ENCODE assay signal across 15 mouse cellular contexts in the genomic region with DNA sequence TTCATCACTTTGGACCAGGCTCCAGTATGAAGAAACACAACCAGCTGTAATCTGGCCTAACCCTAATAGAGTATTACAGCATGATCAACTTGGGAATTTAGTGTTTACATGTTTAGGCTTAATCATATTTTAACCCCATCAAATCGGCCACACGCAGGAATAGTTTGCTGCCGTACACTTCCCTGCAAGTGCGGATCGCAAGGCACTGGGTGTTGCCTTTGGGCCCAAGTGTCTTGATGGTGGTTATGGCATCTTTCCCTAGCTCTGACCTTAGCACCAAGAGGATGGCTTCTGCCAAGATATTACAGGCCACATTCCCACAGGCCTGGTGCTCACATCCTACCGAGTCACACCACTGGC.
DNase-seq lines count a peak whose midpoint lies in the region; ATAC-seq and TF ChIP-seq lines count a peak whose summit lies in the region.
"Had no signal": no experiment of that assay in that cellular context is flagged by ENCODE, and none has a peak within 500 bp of the region (broad histone marks: within the 10 kb centered on the region; RNA-seq: fewer than 3 reads in every experiment).

No protein-coding gene starts in this region.

- DNase-seq in heart, adult 2 months = peak; percentile 44 to 61
- DNase-seq in heart, embryonic 10.5 days (ENCODE audit: low spot score) = no peak
- DNase-seq in 3T3-L1 (ENCODE audit: low read depth, low spot score) = peak; percentile 16
- DNase-seq in gastrocnemius, adult 2 months = peak; percentile 52
- DNase-seq in lung, postnatal 0 days (ENCODE audit: low spot score) = peak; percentile 53
- DNase-seq in kidney, postnatal 25 days = no peak
- DNase-seq in hindbrain, embryonic 14.5 days (ENCODE audit: low spot score) = no peak
- DNase-seq in kidney, postnatal 4 days = no peak
- DNase-seq: cerebellum, adult 9-10 months; liver; midbrain, embryonic 14.5 days; thymus, adult 18-20 months had no signal

- H3K9me3 ChIP-seq in heart, embryonic 10.5 days = no peaks in the 10 kb centered on the region
- no peaks in the 10 kb centered on the region for H3K9me3 ChIP-seq in lung, postnatal 0 days (ENCODE audit: low read length)
- H3K9me3 ChIP-seq in hindbrain, embryonic 14.5 days (ENCODE audit: control insufficient read depth, low read length) = no peaks in the 10 kb centered on the region
- H3K9me3 ChIP-seq: forebrain, embryonic 15.5 days had no signal

- no peak for TF ChIP-seq POLR2A in heart, adult 2 months (IDR thresholded peaks at IDR 0.05; ENCODE audit: insufficient read depth, low read depth, low read length)

- peaks cover 17% of the 10 kb centered on the region for H3K4me1 ChIP-seq in heart, adult 2 months (ENCODE audit: control insufficient read depth, insufficient read depth, low read length)
- peaks cover 13% of the 10 kb centered on the region for H3K4me1 ChIP-seq in heart, embryonic 10.5 days
- H3K4me1 ChIP-seq in lung, postnatal 0 days (ENCODE audit: insufficient read depth, low read depth, low read length) = peaks cover 3% of the 10 kb centered on the region; the same call in 1 of the 2 replicates
- peaks cover 6% of the 10 kb centered on the region; the same call in 1 of the 2 replicates for H3K4me1 ChIP-seq in hindbrain, embryonic 14.5 days (replicated peaks; ENCODE audit: control insufficient read depth, insufficient read depth, low read length)

- H3K27me3 ChIP-seq in heart, adult 2 months (ENCODE audit: control insufficient read depth, insufficient read depth, low read length) = no peaks in the 10 kb centered on the region
- no peaks in the 10 kb centered on the region for H3K27me3 ChIP-seq in heart, embryonic 10.5 days (ENCODE audit: insufficient read depth, poor library complexity, severe bottlenecking)
- no peaks in the 10 kb centered on the region for H3K27me3 ChIP-seq in lung, postnatal 0 days (replicated peaks; ENCODE audit: insufficient read depth, low read length)
- no peaks in the 10 kb centered on the region for H3K27me3 ChIP-seq in hindbrain, embryonic 14.5 days (ENCODE audit: control insufficient read depth, insufficient read depth, low read length)
- H3K27me3 ChIP-seq: forebrain, embryonic 15.5 days had no signal

- H3K9ac ChIP-seq in heart, adult 2 months (ENCODE audit: low read depth, low read length) = no peak overlapping the region
- no peak overlapping the region for H3K9ac ChIP-seq in lung, postnatal 0 days (replicated peaks; ENCODE audit: low read depth)
- no peak overlapping the region for H3K9ac ChIP-seq in hindbrain, embryonic 14.5 days
- H3K9ac ChIP-seq: forebrain, embryonic 15.5 days had no signal

- H3K4me3 ChIP-seq in heart, adult 2 months = no peak overlapping the region
- no peak overlapping the region for H3K4me3 ChIP-seq in heart, embryonic 10.5 days
- no peak overlapping the region; the same call in 1 of the 2 replicates for H3K4me3 ChIP-seq in gastrocnemius, adult 2 months
- H3K4me3 ChIP-seq in lung, postnatal 0 days (ENCODE audit: low read depth, low read length) = no peak overlapping the region
- no peak overlapping the region for H3K4me3 ChIP-seq in hindbrain, embryonic 14.5 days (replicated peaks; ENCODE audit: low read length)
- H3K4me3 ChIP-seq: forebrain, embryonic 15.5 days had no signal

- 86% methylated on average over 6 of the region's 6 CpGs for WGBS in heart, adult 2 months
- WGBS in heart, embryonic 10.5 days = 88% methylated on average over 6 of the region's 6 CpGs
- WGBS in lung, postnatal 0 days = 67% methylated on average over 6 of the region's 6 CpGs
- 90% methylated on average over 6 of the region's 6 CpGs for WGBS in hindbrain, embryonic 14.5 days

- H3K27ac ChIP-seq in heart, adult 2 months = peak overlapping the region; percentile 57
- no peak overlapping the region for H3K27ac ChIP-seq in heart, embryonic 10.5 days
- H3K27ac ChIP-seq in gastrocnemius, adult 2 months = peak overlapping the region; percentile 73
- H3K27ac ChIP-seq in lung, postnatal 0 days (ENCODE audit: low read length) = no peak overlapping the region
- no peak overlapping the region for H3K27ac ChIP-seq in hindbrain, embryonic 14.5 days
- H3K27ac ChIP-seq: forebrain, embryonic 15.5 days; kidney, postnatal 0 days had no signal

- no peak overlapping the region for H3K4me2 ChIP-seq in lung, postnatal 0 days (replicated peaks; ENCODE audit: low read depth, low read length)
- H3K4me2 ChIP-seq in hindbrain, embryonic 14.5 days (replicated peaks) = no peak overlapping the region
- H3K4me2 ChIP-seq: forebrain, embryonic 15.5 days had no signal

- intact Hi-C loops in heart, adult 2 months (cut with DNase I) = loop anchor here (5.0 kb wide), 1 partner anchor 152 kb away; no protein-coding TSS in a partner anchor
- intact Hi-C loops in gastrocnemius, adult 2 months (cut with DNase I) = no loop called here

- no peak for TF ChIP-seq CTCF in heart, adult 2 months (IDR thresholded peaks at IDR 0.05)
- no peak for TF ChIP-seq CTCF in gastrocnemius, adult 2 months (IDR thresholded peaks at IDR 0.05)
- no peak for TF ChIP-seq CTCF in lung, postnatal 0 days (IDR thresholded peaks at IDR 0.05)

- no peaks in the 10 kb centered on the region for H3K36me3 ChIP-seq in heart, adult 2 months (ENCODE audit: control insufficient read depth, insufficient read depth, low read length)
- H3K36me3 ChIP-seq in heart, embryonic 10.5 days = no peaks in the 10 kb centered on the region
- H3K36me3 ChIP-seq in lung, postnatal 0 days (ENCODE audit: insufficient read depth, low read length) = no peaks in the 10 kb centered on the region
- H3K36me3 ChIP-seq in hindbrain, embryonic 14.5 days (replicated peaks; ENCODE audit: control insufficient read depth, insufficient read depth) = no peaks in the 10 kb centered on the region
- H3K36me3 ChIP-seq: forebrain, embryonic 15.5 days had no signal

- peak; percentile 11; the same call in 1 of the 2 replicates for TF ChIP-seq EP300 in heart, adult 2 months (IDR thresholded peaks at IDR 0.05; ENCODE audit: insufficient read depth, low read depth, low read length)
- TF ChIP-seq EP300 in lung, postnatal 0 days (IDR thresholded peaks at IDR 0.05) = no peak

- H3K79me2 ChIP-seq in heart, adult 2 months (replicated peaks; ENCODE audit: control insufficient read depth, insufficient read depth, low read length) = no peaks in the 10 kb centered on the region

- 0 out of 2 replicates have a peak, but pooled peaks have one; percentile 28 for ATAC-seq in lung, postnatal 0 days
- ATAC-seq in hindbrain, embryonic 14.5 days (ENCODE audit: low FRiP score) = no peak
- ATAC-seq: activated CD4-positive, CD25-positive, alpha-beta regulatory T cell, adult 4 months; forebrain, embryonic 15.5 days had no signal

Comparison
In these comparisons a context has a peak if more than half of its experiments do, and no peak if none do; other contexts are left out.
1. DNase-seq: peak in heart, adult 2 months (2 of 2), 3T3-L1 (single experiment), gastrocnemius, adult 2 months (single experiment) and lung, postnatal 0 days (single experiment); none in heart, embryonic 10.5 days (single experiment), kidney, postnatal 25 days (0 of 2), hindbrain, embryonic 14.5 days (single experiment) and kidney, postnatal 4 days (0 of 2).
2. H3K27ac ChIP-seq: peak in heart, adult 2 months (single experiment) and gastrocnemius, adult 2 months (single experiment); none in heart, embryonic 10.5 days (single experiment), lung, postnatal 0 days (single experiment) and hindbrain, embryonic 14.5 days (single experiment).